Mouse (Mus musculus) MEL (cell line): ENCODE data around the gene Lrrc73.

Source experiments
- BHLHE40 ChIP-seq: IDR thresholded peaks from 2 replicates; pipeline ENCODE4 v1.6.1; 2012; ENCODE audit warnings: low read depth, mild to moderate bottlenecking, inconsistent platforms, low read length, improper control_type of control experiment, borderline replicate concordance
- CHD1 ChIP-seq: IDR thresholded peaks from 2 replicates; pipeline ENCODE4 v1.6.1; 2012; ENCODE audit warnings: low read depth, mild to moderate bottlenecking, inconsistent platforms, low read length, improper control_type of control experiment
- CTCF ChIP-seq, 3 experiments: IDR thresholded peaks in 2 of 3; conservative IDR thresholded peaks in 1 of 3; 2 replicates each; pipeline ENCODE4 v1.5.1; 2011 to 2012; ENCODE audit warnings: low read length in 3 of 3, low read depth in 2 of 3, mild to moderate bottlenecking in 2 of 3, improper control_type of control experiment in 1 of 3, inconsistent platforms in 1 of 3, mixed read lengths in 1 of 3, moderate library complexity in 1 of 3; ENCODE audit not compliant: control insufficient read depth in 1 of 3, insufficient read depth in 1 of 3, poor library complexity in 1 of 3, severe bottlenecking in 1 of 3
- E2F4 ChIP-seq: IDR thresholded peaks from 2 replicates; pipeline ENCODE4 v1.6.1; 2011; ENCODE audit warnings: low read depth, low read length, improper control_type of control experiment, borderline replicate concordance
- EP300 ChIP-seq, 2 experiments: IDR thresholded peaks; 2 replicates each; pipeline ENCODE4 v1.6.1; 2011; ENCODE audit warnings: improper control_type of control experiment in 2 of 2, low read length in 2 of 2, low read depth in 1 of 2, mild to moderate bottlenecking in 1 of 2
- MAX ChIP-seq: IDR thresholded peaks from 2 replicates; pipeline ENCODE4 v1.6.1; 2011; ENCODE audit warnings: low read length, improper control_type of control experiment
- MYC ChIP-seq: IDR thresholded peaks from 2 replicates; pipeline ENCODE4 v1.6.1; 2011; ENCODE audit warnings: low read depth, mild to moderate bottlenecking, low read length, improper control_type of control experiment, moderate library complexity
- NELFE ChIP-seq: IDR thresholded peaks from 2 replicates; pipeline ENCODE4 v1.6.1; 2011; ENCODE audit warnings: low read depth, low read length, improper control_type of control experiment
- POLR2A ChIP-seq, 2 experiments: IDR thresholded peaks; 2 replicates each; pipeline ENCODE4 v1.6.1; 2011 to 2012; ENCODE audit warnings: low read length in 2 of 2, mild to moderate bottlenecking in 2 of 2, control low read depth in 1 of 2, improper control_type of control experiment in 1 of 2, low read depth in 1 of 2, moderate library complexity in 1 of 2; ENCODE audit not compliant: control insufficient read depth in 1 of 2, insufficient read depth in 1 of 2, poor library complexity in 1 of 2
- SIN3A ChIP-seq: IDR thresholded peaks from 2 replicates; pipeline ENCODE4 v1.6.1; 2012; ENCODE audit warnings: low read length, improper control_type of control experiment, inconsistent platforms
- SMC3 ChIP-seq: IDR thresholded peaks from 2 replicates; pipeline ENCODE4 v1.6.1; 2011; ENCODE audit warnings: low read depth, low read length, improper control_type of control experiment
- TCF12 ChIP-seq: IDR thresholded peaks from 2 replicates; pipeline ENCODE4 v1.6.1; 2014; ENCODE audit warnings: low read depth, mild to moderate bottlenecking, inconsistent platforms, low read length, improper control_type of control experiment, moderate library complexity
- ZMIZ1 ChIP-seq: IDR thresholded peaks from 2 replicates; pipeline ENCODE4 v1.6.1; 2012; ENCODE audit warnings: low read depth, mild to moderate bottlenecking, inconsistent platforms, low read length, improper control_type of control experiment, moderate library complexity

DNA sequence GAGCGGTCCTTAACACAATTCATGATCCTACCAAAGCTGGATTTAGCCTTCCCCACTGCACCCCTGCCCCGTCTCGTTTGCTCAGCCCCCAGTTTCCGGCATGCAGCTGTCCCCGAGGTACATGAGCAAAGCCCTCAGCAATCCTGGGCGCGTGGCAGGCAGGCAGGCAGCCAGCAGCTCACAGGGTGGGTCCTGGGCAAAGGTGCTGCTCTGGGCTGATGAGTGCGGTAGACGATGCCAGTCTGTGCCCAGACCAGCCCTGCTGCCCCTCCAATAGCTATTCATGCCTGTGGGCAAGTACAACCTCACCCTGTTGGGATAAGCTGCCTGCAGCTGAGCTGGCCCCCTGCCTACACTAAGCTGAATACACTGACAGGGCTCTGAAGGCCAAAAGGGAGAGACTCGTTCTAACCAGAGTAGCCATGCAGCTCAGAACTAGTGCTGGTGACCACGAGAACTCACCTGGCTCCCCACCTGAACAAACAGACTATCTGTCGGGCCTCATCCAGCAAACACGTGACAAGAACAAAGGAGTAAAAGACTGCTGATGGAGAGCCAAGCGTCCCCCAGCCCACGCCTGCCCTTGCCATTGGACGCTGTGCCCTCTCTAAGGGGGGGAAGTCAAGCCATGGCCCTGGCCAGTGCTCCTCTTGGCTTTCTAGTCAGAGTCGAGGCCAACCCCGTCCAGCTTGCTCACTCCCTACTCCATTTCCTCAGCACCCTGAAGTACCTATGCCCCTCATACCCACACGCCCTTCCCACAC, 16.6 kb downstream of the Lrrc73 start:
- TF ChIP-seq SMC3: no peak
- TF ChIP-seq POLR2A (IDR thresholded peaks at IDR 0.05; ENCODE audit: control insufficient read depth in 1 of 2, insufficient read depth in 1 of 2, low read depth in 1 of 2, low read length in 2 of 2, poor library complexity in 1 of 2): no peak
- TF ChIP-seq ZMIZ1: no peak
- no peak for TF ChIP-seq CTCF (IDR thresholded peaks at IDR 0.05 in 2 of 3, conservative IDR thresholded peaks at IDR 0.05 in 1 of 3; ENCODE audit: control insufficient read depth in 1 of 3, insufficient read depth in 1 of 3, low read depth in 2 of 3, low read length in 3 of 3, poor library complexity in 1 of 3, severe bottlenecking in 1 of 3)
- no peak for TF ChIP-seq E2F4
- no peak for TF ChIP-seq MAX
- TF ChIP-seq MYC: no peak
- no peak for TF ChIP-seq CHD1
- no peak for TF ChIP-seq EP300 (IDR thresholded peaks at IDR 0.05; ENCODE audit: low read depth in 1 of 2, low read length in 2 of 2)
- TF ChIP-seq TCF12: no peak
- TF ChIP-seq BHLHE40: no peak
- TF ChIP-seq SIN3A: no peak
- no peak for TF ChIP-seq NELFE
